Mouse (Mus musculus) stomach, postnatal 0 days (tissue): Measurements from ENCODE around the gene Kcnq4.

ENCODE experiments used
- CTCF ChIP-seq: IDR thresholded peaks from 2 replicates; pipeline ENCODE4 v1.5.1; 2016; ENCODE audit warnings: antibody characterized with exemption, low read depth, mild to moderate bottlenecking, moderate library complexity
- EP300 ChIP-seq: optimal IDR thresholded peaks from 2 replicates; pipeline ENCODE3; 2016; ENCODE audit warnings: antibody characterized with exemption

GRCm38 (mm10) chr4:120665782-120666181 lies 82.6 kb downstream of the Kcnq4 start:
- TF ChIP-seq CTCF: no peak
- TF ChIP-seq EP300: no peak
